Comparison of ENCODE assay signal across 8 mouse cellular contexts in genomic region chr10:126981746-126982145, GRCm38 (mm10). TPM values are rescaled to one million over a fixed set of nuclear protein-coding genes. Genes with fewer than 3 reads are reported as not detected.
DNase-seq lines count a peak whose midpoint lies in the region; ATAC-seq lines count a peak whose summit lies in the region.

No protein-coding gene starts in this region.

- no peaks in the 10 kb centered on the region for H3K36me3 ChIP-seq in neural tube, embryonic 11.5 days (ENCODE audit: control insufficient read depth, insufficient read depth, low read length)
- no peaks in the 10 kb centered on the region; the same call in 1 of the 2 replicates for H3K36me3 ChIP-seq in liver, embryonic 11.5 days (ENCODE audit: control insufficient read depth, insufficient read depth, low read length)

- peak; percentile 53 for DNase-seq in cerebellum, adult 9-11 months
- no peak for DNase-seq in cerebellum, adult 9-10 months
- no peak for DNase-seq in neural tube, embryonic 11.5 days (ENCODE audit: low spot score)
- no peak for DNase-seq in neural tube, embryonic 10.5 days (ENCODE audit: extremely low spot score, low spot score)
- no peak for DNase-seq in liver, embryonic 11.5 days (ENCODE audit: low spot score)
- no peak for DNase-seq in left cerebral cortex, postnatal 4 days

- H3K9me3 ChIP-seq in neural tube, embryonic 11.5 days (ENCODE audit: control insufficient read depth, low read length) = no peaks in the 10 kb centered on the region
- no peaks in the 10 kb centered on the region for H3K9me3 ChIP-seq in liver, embryonic 11.5 days (ENCODE audit: control insufficient read depth, low read length)

- no peak overlapping the region for H3K9ac ChIP-seq in neural tube, embryonic 11.5 days (ENCODE audit: low read length)
- no peak overlapping the region for H3K9ac ChIP-seq in liver, embryonic 11.5 days (ENCODE audit: low read depth, low read length)

- H3K4me1 ChIP-seq in neural tube, embryonic 11.5 days (ENCODE audit: control insufficient read depth, insufficient read depth, low read length) = peaks cover 46% of the 10 kb centered on the region
- H3K4me1 ChIP-seq in liver, embryonic 11.5 days (replicated peaks; ENCODE audit: control insufficient read depth, insufficient read depth, low read length) = peaks cover 67% of the 10 kb centered on the region

- 0 out of 2 replicates have a peak overlapping the region, but pooled peaks have one; percentile 4 for H3K4me3 ChIP-seq in neural tube, embryonic 11.5 days (ENCODE audit: low read depth, low read length)
- H3K4me3 ChIP-seq in liver, embryonic 11.5 days (ENCODE audit: low read depth, low read length) = no peak overlapping the region

- H3K4me2 ChIP-seq in neural tube, embryonic 11.5 days (ENCODE audit: low read depth) = peak overlapping the region; percentile 80
- peak overlapping the region; percentile 81 for H3K4me2 ChIP-seq in liver, embryonic 11.5 days

- no peaks in the 10 kb centered on the region for H3K27me3 ChIP-seq in neural tube, embryonic 11.5 days (ENCODE audit: control insufficient read depth, insufficient read depth, low read length)
- no peaks in the 10 kb centered on the region for H3K27me3 ChIP-seq in liver, embryonic 11.5 days (replicated peaks; ENCODE audit: control insufficient read depth, insufficient read depth, low read length)

- no peak for ATAC-seq in neural tube, embryonic 11.5 days (ENCODE audit: insufficient read depth, low FRiP score, low TSS enrichment)
- no peak for ATAC-seq in liver, embryonic 11.5 days (replicated peaks; ENCODE audit: low FRiP score)
- no peak for ATAC-seq in monocyte, adult 5-6 weeks (replicated peaks; ENCODE audit: insufficient number of reproducible peaks, low FRiP score, low TSS enrichment, poor library complexity, severe bottlenecking)
- no peak for ATAC-seq in activated CD4-positive, CD25-positive, alpha-beta regulatory T cell, adult 4 months

- H3K27ac ChIP-seq in neural tube, embryonic 11.5 days (ENCODE audit: low read depth, low read length) = no peak overlapping the region
- no peak overlapping the region for H3K27ac ChIP-seq in liver, embryonic 11.5 days (ENCODE audit: low read depth, low read length)

- intact Hi-C loops in left cerebral cortex, postnatal 4 days (cut with DNase I) = loop anchor here (5.0 kb wide), 1 partner anchor 59 kb away; no protein-coding TSS in a partner anchor

- WGBS in neural tube, embryonic 11.5 days = 76% methylated on average over 3 of the region's 3 CpGs
- 67% methylated on average over 3 of the region's 3 CpGs for WGBS in liver, embryonic 11.5 days

RNA-seq across cellular contexts. Expression of gene Ctdsp2, which starts 3.2 kb away (rescaled TPM):
- polyA plus RNA-seq in neural tube, embryonic 11.5 days (2014; fragmentation: Nextera tagmentation; extraction: Ambion mirVana) = 52.8 and 56.1 TPM in 2 replicates
- polyA plus RNA-seq in liver, embryonic 11.5 days (2014; fragmentation: Nextera tagmentation; extraction: Ambion mirVana) = 37.4 and 42.2 TPM in 2 replicates
- 36.2 to 38.6 TPM (median 37.6 TPM) in 3 replicates for total RNA-seq in monocyte, adult 5-6 weeks (2017)
- polyA plus RNA-seq in activated CD4-positive, CD25-positive, alpha-beta regulatory T cell, adult 4 months (2017; shearing (Covaris generic)) = 10 to 100 TPM; 29.8 to 35.8 TPM
- 10 to 100 TPM; 57.6 to 61.4 TPM for total RNA-seq in left cerebral cortex, postnatal 4 days (2021)

RNA-seq across cellular contexts. Expression of gene Avil, which starts 18.8 kb away (rescaled TPM):
- 0.57 and 0.82 TPM in 2 replicates for polyA plus RNA-seq in neural tube, embryonic 11.5 days (2014; fragmentation: Nextera tagmentation; extraction: Ambion mirVana)
- 0.10 and 0.13 TPM in 2 replicates for polyA plus RNA-seq in liver, embryonic 11.5 days (2014; fragmentation: Nextera tagmentation; extraction: Ambion mirVana)
- total RNA-seq in monocyte, adult 5-6 weeks (2017) = 1.1 to 13.0 TPM (median 4.4 TPM) in 3 replicates
- not detected for polyA plus RNA-seq in activated CD4-positive, CD25-positive, alpha-beta regulatory T cell, adult 4 months (2017; shearing (Covaris generic))
- total RNA-seq in left cerebral cortex, postnatal 4 days (2021) = under 1 TPM; 0.12 to 0.16 TPM

RNA-seq across cellular contexts. Expression of gene Tsfm, which starts 48.9 kb away (rescaled TPM):
- 75.3 and 79.9 TPM in 2 replicates for polyA plus RNA-seq in neural tube, embryonic 11.5 days (2014; fragmentation: Nextera tagmentation; extraction: Ambion mirVana)
- 110 and 119 TPM in 2 replicates for polyA plus RNA-seq in liver, embryonic 11.5 days (2014; fragmentation: Nextera tagmentation; extraction: Ambion mirVana)
- 8.5 to 14.3 TPM (median 13.9 TPM) in 3 replicates for total RNA-seq in monocyte, adult 5-6 weeks (2017)
- polyA plus RNA-seq in activated CD4-positive, CD25-positive, alpha-beta regulatory T cell, adult 4 months (2017; shearing (Covaris generic)) = 10 to 100 TPM; 42.5 to 57.1 TPM
- total RNA-seq in left cerebral cortex, postnatal 4 days (2021) = 10 to 100 TPM; 29.4 to 30.2 TPM

RNA-seq across cellular contexts. Expression of gene Mettl1, which starts 59.5 kb away (rescaled TPM):
- 42.0 and 43.6 TPM in 2 replicates for polyA plus RNA-seq in neural tube, embryonic 11.5 days (2014; fragmentation: Nextera tagmentation; extraction: Ambion mirVana)
- 54.1 and 58.1 TPM in 2 replicates for polyA plus RNA-seq in liver, embryonic 11.5 days (2014; fragmentation: Nextera tagmentation; extraction: Ambion mirVana)
- total RNA-seq in monocyte, adult 5-6 weeks (2017) = 1.3 to 5.1 TPM (median 1.6 TPM) in 3 replicates
- polyA plus RNA-seq in activated CD4-positive, CD25-positive, alpha-beta regulatory T cell, adult 4 months (2017; shearing (Covaris generic)) = 10 to 100 TPM; 19.8 to 23.9 TPM
- 10 to 100 TPM; 13.8 to 14.9 TPM for total RNA-seq in left cerebral cortex, postnatal 4 days (2021)

RNA-seq across cellular contexts. Expression of gene Eef1akmt3, which starts 59.6 kb away (rescaled TPM):
- 0.23 and 0.32 TPM in 2 replicates for polyA plus RNA-seq in neural tube, embryonic 11.5 days (2014; fragmentation: Nextera tagmentation; extraction: Ambion mirVana)
- polyA plus RNA-seq in liver, embryonic 11.5 days (2014; fragmentation: Nextera tagmentation; extraction: Ambion mirVana) = 0.11 and 0.23 TPM in 2 replicates
- 0.39 TPM in 1 of 3 replicates, not detected in the others for total RNA-seq in monocyte, adult 5-6 weeks (2017)
- under 1 TPM in 1 of 2 experiments, not detected in 1; 0.52 TPM for polyA plus RNA-seq in activated CD4-positive, CD25-positive, alpha-beta regulatory T cell, adult 4 months (2017; shearing (Covaris generic))
- under 1 TPM; 0.18 to 0.42 TPM for total RNA-seq in left cerebral cortex, postnatal 4 days (2021)
